Mouse (Mus musculus) cortical plate, adult 2 months (tissue): ENCODE results near the gene Jtb.

Source experiments
- CTCF ChIP-seq: fragments of 200-500 bp; IDR thresholded peaks from 2 replicates; pipeline ENCODE4 v1.5.1; 2011; ENCODE audit warnings: mild to moderate bottlenecking, control low read depth, low read length; ENCODE audit not compliant: insufficient read depth; ENCODE audit errors: extremely low read depth
- POLR2A ChIP-seq: fragments of 200-500 bp; IDR thresholded peaks from 2 replicates; pipeline ENCODE4 v1.6.1; 2011; ENCODE audit warnings: mild to moderate bottlenecking, low read length, control low read depth; ENCODE audit not compliant: insufficient read depth; ENCODE audit errors: extremely low read depth

DNA sequence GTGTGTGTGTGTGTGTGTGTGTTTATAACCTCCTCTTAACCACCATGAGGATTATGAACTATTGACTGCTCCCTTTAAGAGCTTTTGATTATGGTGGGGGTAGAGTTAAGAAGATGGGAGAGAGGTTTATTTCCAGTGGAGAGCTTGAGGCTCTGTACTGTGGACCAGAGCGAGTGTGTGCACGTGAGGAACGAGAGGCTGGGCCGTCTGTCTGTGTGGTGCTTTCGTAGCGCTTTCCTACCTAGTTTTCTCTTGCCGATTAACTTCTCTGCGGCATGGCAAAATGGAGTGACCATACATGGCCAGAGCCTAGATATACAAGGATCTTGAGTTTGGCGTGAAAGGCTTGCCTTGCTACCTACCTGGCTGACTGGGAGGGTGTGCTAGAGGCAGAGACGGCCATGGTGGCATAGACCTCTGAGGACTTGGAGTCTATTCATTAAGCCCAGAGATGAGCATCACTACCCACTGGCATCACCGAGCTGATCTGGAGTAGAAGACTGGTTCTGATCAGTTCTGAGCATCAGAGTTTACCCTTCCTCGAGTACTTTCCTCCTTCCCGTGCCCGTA, 24.5 kb downstream of the Jtb start:
- TF ChIP-seq CTCF (no peak), POLR2A (no peak)
